Mouse (Mus musculus): ENCODE measurements around the gene Gm11115.

The Gm11115 gene

GRCm38 (mm10) chr5:88153999-88154398 is at the start of gene Gm11115:
TSS of gene Gm11115 (minus strand) at chr5:88154099.
- no peak for DNase-seq (ENCODE audit: low read depth, low spot score)

GRCm38 (mm10) chr5:88111430-88111829 is 42.5 kb downstream of the Gm11115 start, which contains the start of gene Gm11116:
TSS of gene Gm11116 (minus strand) at chr5:88111530.
- DNase-seq (ENCODE audit: low read depth, low spot score): no peak

Data from R1 (cell line).